Mouse (Mus musculus) erythroblast, adult 5-6 weeks (primary cell): Measurements from ENCODE around the gene Smtnl2. TPM values are rescaled to one million over a fixed set of nuclear protein-coding genes. Genes with fewer than 3 reads are reported as not detected.
"Not testable (repeated sequence)": the region's sequence is repeated elsewhere in the genome, so short reads cannot be mapped to it uniquely, and the experiment has no call there.

Source experiments
- ATAC-seq: replicated peaks from 2 replicates; pipeline ENCODE4 v1.8.0; 2016; ENCODE audit warnings: moderate number of reproducible peaks, mild to moderate bottlenecking, moderate TSS enrichment, inconsistent platforms; ENCODE audit not compliant: poor library complexity, low FRiP score, severe bottlenecking
- total RNA-seq, 2 experiments: library from RNA; stranded (forward) in 1 of 2; stranded (reverse) in 1 of 2; fragments of 150-400 nt in 1 of 2; fragments of 200-764, 138-1000 nt in 1 of 2; gene quantifications; 2 replicates each; pipeline versions ENCODE4 v1.2.3 to v1.2.4; 2015 to 2017; ENCODE audit warnings: low replicate concordance in 2 of 2

The Smtnl2 gene
- total RNA-seq, 2 experiments from 2014 or later = not detected

- ATAC-seq = no peak
These were observed 45.4 kb downstream of the Smtnl2 start for GRCm38 (mm10) chr11:72366126-72366525.

- no peak for ATAC-seq
These were observed 47.0 kb downstream of the Smtnl2 start for GRCm38 (mm10) chr11:72364526-72364925.

GRCm38 (mm10) chr11:72363523-72364240, 47.8 kb downstream of the Smtnl2 start:
- no peak for ATAC-seq

GRCm38 (mm10) chr11:72362347-72362741, 49.2 kb downstream of the Smtnl2 start, which contains the start of gene Tekt1:
Tekt1 (minus strand) TSS chr11:72362442.
- ATAC-seq = no peak

- ATAC-seq = no peak
These were observed 49.8 kb downstream of the Smtnl2 start for GRCm38 (mm10) chr11:72361385-72362346.

- peak; percentile 75; the same call in 1 of the 2 replicates for ATAC-seq
These were observed 56.4 kb downstream of the Smtnl2 start for GRCm38 (mm10) chr11:72354971-72355728.

GRCm38 (mm10) chr11:72353186-72353585, 58.3 kb downstream of the Smtnl2 start:
- ATAC-seq = no peak

- ATAC-seq = no peak
These were observed 59.2 kb downstream of the Smtnl2 start for GRCm38 (mm10) chr11:72352272-72352671.

GRCm38 (mm10) chr11:72349652-72350051, 61.9 kb downstream of the Smtnl2 start:
- no peak for ATAC-seq

- ATAC-seq = no peak
These were observed 62.5 kb downstream of the Smtnl2 start for GRCm38 (mm10) chr11:72349016-72349415.

GRCm38 (mm10) chr11:72348563-72348962, 63.0 kb downstream of the Smtnl2 start:
- ATAC-seq = no peak

GRCm38 (mm10) chr11:72344486-72344885, 67.0 kb downstream of the Smtnl2 start:
- no peak for ATAC-seq

GRCm38 (mm10) chr11:72343904-72344303, 67.6 kb downstream of the Smtnl2 start:
- no peak for ATAC-seq

- ATAC-seq = not testable (repeated sequence)
These were observed 68.3 kb downstream of the Smtnl2 start for GRCm38 (mm10) chr11:72343238-72343625.

- ATAC-seq = peak; percentile 64; the same call in 1 of the 2 replicates
These were observed 68.8 kb downstream of the Smtnl2 start for GRCm38 (mm10) chr11:72342549-72343237.

GRCm38 (mm10) chr11:72339716-72340115, 71.8 kb downstream of the Smtnl2 start:
- ATAC-seq = no peak
